Mouse (Mus musculus) c-Kit-positive CD71-positive TER-119-positive erythroid progenitor cells, embryonic 14.5 days (primary cell): ENCODE data around the gene 4930558C23Rik.
"Not testable (repeated sequence)": the region's sequence is repeated elsewhere in the genome, so short reads cannot be mapped to it uniquely, and the experiment has no call there.

Source experiments
- DNase-seq: peaks from one replicate; pipeline ENCODE4 v3.0.0-alpha.2; 2013; ENCODE audit warnings: low spot score

4930558C23Rik gene

GRCm38 (mm10) chr3:95402741-95403140, at the start of gene 4930558C23Rik:
Gene 4930558C23Rik, minus strand, starts transcription at chr3:95402841.
- no peak for DNase-seq

GRCm38 (mm10) chr3:95450915-95451314, 48.3 kb upstream of the 4930558C23Rik start:
- no peak for DNase-seq

- peak; percentile 56 for DNase-seq
Observed at GRCm38 (mm10) chr3:95450408-95450807, 47.8 kb upstream of the 4930558C23Rik start.

- no peak for DNase-seq
Observed at GRCm38 (mm10) chr3:95445311-95445710, 42.7 kb upstream of the 4930558C23Rik start.

GRCm38 (mm10) chr3:95442406-95443117, 39.9 kb upstream of the 4930558C23Rik start:
- DNase-seq = no peak

GRCm38 (mm10) chr3:95439670-95440069, 37.0 kb upstream of the 4930558C23Rik start:
- no peak for DNase-seq

GRCm38 (mm10) chr3:95438636-95439035, 36.0 kb upstream of the 4930558C23Rik start:
- DNase-seq = not testable (repeated sequence)

GRCm38 (mm10) chr3:95435561-95435960, 32.9 kb upstream of the 4930558C23Rik start:
- DNase-seq = no peak

- DNase-seq = peak; percentile 34
Observed at GRCm38 (mm10) chr3:95434983-95435370, 32.3 kb upstream of the 4930558C23Rik start.

GRCm38 (mm10) chr3:95434136-95434982, 31.7 kb upstream of the 4930558C23Rik start, which contains the start of gene Arnt:
Gene Arnt, plus strand, starts transcription at chr3:95434388.
- peak; percentile 98 for DNase-seq

- no peak for DNase-seq
Observed at GRCm38 (mm10) chr3:95433301-95433915, 30.8 kb upstream of the 4930558C23Rik start.

GRCm38 (mm10) chr3:95428423-95428822, 25.8 kb upstream of the 4930558C23Rik start:
- not testable (repeated sequence) for DNase-seq

- not testable (repeated sequence) for DNase-seq
Observed at GRCm38 (mm10) chr3:95427891-95428238, 25.2 kb upstream of the 4930558C23Rik start.

GRCm38 (mm10) chr3:95427117-95427890, 24.7 kb upstream of the 4930558C23Rik start:
- not testable (repeated sequence) for DNase-seq

GRCm38 (mm10) chr3:95426476-95426875, 23.8 kb upstream of the 4930558C23Rik start:
- DNase-seq = not testable (repeated sequence)

GRCm38 (mm10) chr3:95417866-95418265, 15.2 kb upstream of the 4930558C23Rik start:
- no peak for DNase-seq

- DNase-seq = no peak
Observed at GRCm38 (mm10) chr3:95412268-95412667, 9.6 kb upstream of the 4930558C23Rik start.

GRCm38 (mm10) chr3:95408852-95409251, 6.2 kb upstream of the 4930558C23Rik start:
- no peak for DNase-seq

- DNase-seq = no peak
Observed at GRCm38 (mm10) chr3:95407728-95408127, 5.1 kb upstream of the 4930558C23Rik start.

- peak; percentile 49 for DNase-seq
Observed at GRCm38 (mm10) chr3:95394385-95394784, 8.3 kb downstream of the 4930558C23Rik start.

- DNase-seq = no peak
Observed at GRCm38 (mm10) chr3:95385401-95386075, 17.1 kb downstream of the 4930558C23Rik start.
